Mouse (Mus musculus): ENCODE data around the gene Atp6v0a4.

Atp6v0a4 gene

GRCm38 (mm10) chr6:38124207-38124835 is at the start of gene Atp6v0a4:
TSS of gene Atp6v0a4 (minus strand) at chr6:38124586.
- no peak for DNase-seq (ENCODE audit: low read depth, low spot score)

- no peak for DNase-seq (ENCODE audit: low read depth, low spot score)
These were observed 41.0 kb upstream of the Atp6v0a4 start for GRCm38 (mm10) chr6:38165385-38165784.

- no peak for DNase-seq (ENCODE audit: low read depth, low spot score)
These were observed 40.3 kb upstream of the Atp6v0a4 start for GRCm38 (mm10) chr6:38164705-38165104.

- DNase-seq (ENCODE audit: low read depth, low spot score) = no peak
These were observed 38.6 kb upstream of the Atp6v0a4 start for GRCm38 (mm10) chr6:38162825-38163504.

- no peak for DNase-seq (ENCODE audit: low read depth, low spot score)
These were observed 36.2 kb upstream of the Atp6v0a4 start for GRCm38 (mm10) chr6:38160556-38160955.

GRCm38 (mm10) chr6:38160102-38160501 is 35.7 kb upstream of the Atp6v0a4 start:
- DNase-seq (ENCODE audit: low read depth, low spot score) = peak; percentile 85

- no peak for DNase-seq (ENCODE audit: low read depth, low spot score)
These were observed 35.2 kb upstream of the Atp6v0a4 start for GRCm38 (mm10) chr6:38159576-38159975.

GRCm38 (mm10) chr6:38157925-38158324 is 33.5 kb upstream of the Atp6v0a4 start:
- peak; percentile 65 for DNase-seq (ENCODE audit: low read depth, low spot score)

- DNase-seq (ENCODE audit: low read depth, low spot score) = no peak
These were observed 31.8 kb upstream of the Atp6v0a4 start for GRCm38 (mm10) chr6:38156204-38156603.

GRCm38 (mm10) chr6:38152305-38152704 is 27.9 kb upstream of the Atp6v0a4 start:
- DNase-seq (ENCODE audit: low read depth, low spot score) = no peak

- no peak for DNase-seq (ENCODE audit: low read depth, low spot score)
These were observed 25.1 kb upstream of the Atp6v0a4 start for GRCm38 (mm10) chr6:38149483-38149882.

GRCm38 (mm10) chr6:38148626-38149025 is 24.2 kb upstream of the Atp6v0a4 start:
- DNase-seq (ENCODE audit: low read depth, low spot score) = no peak

- DNase-seq (ENCODE audit: low read depth, low spot score) = no peak
These were observed 22.9 kb upstream of the Atp6v0a4 start for GRCm38 (mm10) chr6:38147301-38147700.

GRCm38 (mm10) chr6:38145463-38146065 is 21.2 kb upstream of the Atp6v0a4 start:
- no peak for DNase-seq (ENCODE audit: low read depth, low spot score)

GRCm38 (mm10) chr6:38144161-38144998 is 20.0 kb upstream of the Atp6v0a4 start:
- peak; percentile 23 for DNase-seq (ENCODE audit: low read depth, low spot score)

- no peak for DNase-seq (ENCODE audit: low read depth, low spot score)
These were observed 16.0 kb upstream of the Atp6v0a4 start for GRCm38 (mm10) chr6:38140402-38140801.

- DNase-seq (ENCODE audit: low read depth, low spot score) = no peak
These were observed 14.7 kb upstream of the Atp6v0a4 start for GRCm38 (mm10) chr6:38139086-38139485.

- no peak for DNase-seq (ENCODE audit: low read depth, low spot score)
These were observed 10.6 kb upstream of the Atp6v0a4 start for GRCm38 (mm10) chr6:38134806-38135559.

- no peak for DNase-seq (ENCODE audit: low read depth, low spot score)
These were observed 7.4 kb upstream of the Atp6v0a4 start for GRCm38 (mm10) chr6:38131801-38132231.

- DNase-seq (ENCODE audit: low read depth, low spot score) = peak; percentile 59
These were observed 5.5 kb upstream of the Atp6v0a4 start for GRCm38 (mm10) chr6:38129883-38130282.

- no peak for DNase-seq (ENCODE audit: low read depth, low spot score)
These were observed 3.7 kb upstream of the Atp6v0a4 start for GRCm38 (mm10) chr6:38128115-38128514.

All from R1 (cell line).